Mouse (Mus musculus) midbrain, embryonic 13.5 days (tissue): ENCODE measurements at regions not wholly inside any gene's neighbourhood (a gene's known extent, or its start where the extent isn't known, plus 50 kb on each side); places are given as distances from the start of the nearest gene placed in this dataset.

Source experiments
- ATAC-seq: fragments of 200-750 bp; cut with Nextera tagmentation; 2 replicates; pipeline ENCODE4 v1.8.0; 2017; ENCODE audit warnings: mild to moderate bottlenecking, moderate TSS enrichment, moderate library complexity
- H3K27ac ChIP-seq: fragments of 300-500 bp; sonication (generic); 2 replicates; pipeline ENCODE4 v1.5.1; 2015; ENCODE audit warnings: inconsistent platforms, mild to moderate bottlenecking, moderate library complexity
- H3K27me3 ChIP-seq: fragments of 300-500 bp; sonication (generic); 2 replicates; pipeline ENCODE4 v1.6.1; 2015; ENCODE audit warnings: mild to moderate bottlenecking, inconsistent platforms
- H3K36me3 ChIP-seq: fragments of 300-500 bp; sonication (generic); 2 replicates; pipeline ENCODE4 v1.6.1; 2015; ENCODE audit warnings: mild to moderate bottlenecking, inconsistent platforms
- H3K4me1 ChIP-seq: fragments of 300-500 bp; sonication (generic); replicated peaks from 2 replicates; pipeline ENCODE4 v1.6.1; 2015; ENCODE audit warnings: inconsistent platforms
- H3K4me2 ChIP-seq: fragments of 300-500 bp; sonication (generic); replicated peaks from 2 replicates; pipeline ENCODE4 v1.6.1; 2015; ENCODE audit warnings: moderate library complexity, mild to moderate bottlenecking, inconsistent platforms
- H3K4me3 ChIP-seq: fragments of 300-500 bp; sonication (generic); replicated peaks from 2 replicates; pipeline ENCODE4 v1.5.1; 2015; ENCODE audit warnings: mild to moderate bottlenecking, inconsistent platforms
- H3K9ac ChIP-seq: fragments of 300-500 bp; sonication (generic); replicated peaks from 2 replicates; pipeline ENCODE4 v1.6.1; 2015; ENCODE audit warnings: mild to moderate bottlenecking, inconsistent platforms
- H3K9me3 ChIP-seq: fragments of 300-500 bp; sonication (generic); 2 replicates; pipeline ENCODE4 v1.6.1; 2016; ENCODE audit warnings: mild to moderate bottlenecking, inconsistent platforms
- WGBS: fragments of 180-500 bp; shearing (Covaris S2); methylation state at CpG from one replicate; pipeline ENCODE4 v1.1.7; 2015; 5-methylcytosine and 5-hydroxymethylcytosine counted together

DNA sequence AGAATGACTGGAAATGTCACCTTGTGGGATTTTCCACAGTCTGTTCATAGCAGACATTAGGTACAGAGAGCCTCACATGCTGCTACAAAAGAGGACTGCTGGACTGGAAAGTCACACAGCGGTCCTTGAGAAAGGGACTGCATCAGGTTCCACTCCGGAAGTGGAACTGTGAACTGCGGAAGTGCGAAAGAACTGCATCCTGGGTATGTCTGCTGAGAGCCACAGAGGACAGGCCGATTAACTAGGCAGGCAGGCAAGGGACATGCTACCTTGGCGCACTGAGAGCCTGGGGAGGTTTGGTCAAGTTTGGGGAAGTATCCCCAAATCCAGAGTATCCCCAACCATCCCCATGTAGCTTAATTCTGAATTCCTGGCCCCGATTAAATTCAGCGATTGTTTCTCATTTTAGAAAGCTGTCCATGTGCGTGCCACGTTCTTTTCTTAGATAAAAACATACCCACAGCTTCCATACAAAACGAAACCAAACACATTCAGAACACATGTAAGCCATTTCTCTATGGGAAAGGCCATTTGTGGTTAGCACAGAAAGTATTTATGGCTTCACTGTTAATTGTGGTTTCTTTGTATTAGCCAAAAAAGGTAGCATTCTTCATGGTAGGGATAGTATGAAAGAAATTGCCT lies 552.2 kb downstream of the Plcl1 start:
- no peak for ATAC-seq
- Histone ChIP-seq H3K27ac (no peak overlapping the region), H3K4me2 (no peak overlapping the region), H3K4me3 (no peak overlapping the region), H3K36me3 (no peaks in the 10 kb centered on the region), H3K9ac (no peak overlapping the region), H3K9me3 (no peaks in the 10 kb centered on the region), H3K27me3 (no peaks in the 10 kb centered on the region), H3K4me1 (no peaks in the 10 kb centered on the region)
- WGBS: 86% methylated on average over 11 of the region's 11 CpGs

DNA sequence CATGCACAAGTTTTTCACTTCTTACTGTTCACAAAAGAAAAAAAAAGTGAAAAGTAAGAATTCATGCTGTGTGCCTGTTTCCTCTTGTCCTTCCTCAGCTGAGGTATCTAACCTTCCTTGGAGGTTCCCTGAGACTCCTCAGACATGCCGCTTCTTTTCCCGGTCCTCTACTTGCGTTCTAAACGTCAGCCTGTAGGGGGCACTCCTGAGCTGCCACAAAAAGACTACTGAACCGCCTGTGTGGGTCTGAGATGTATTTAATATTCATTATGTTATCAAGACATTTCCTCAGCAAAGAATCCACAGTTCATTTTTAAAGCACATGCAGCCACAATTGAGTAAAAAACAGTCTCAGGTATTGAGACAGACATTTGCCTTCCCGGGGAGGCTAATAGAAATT lies 554.6 kb downstream of the Plcl1 start:
- Histone ChIP-seq H3K27ac (no peak overlapping the region), H3K4me3 (no peak overlapping the region), H3K4me2 (no peak overlapping the region), H3K4me1 (no peaks in the 10 kb centered on the region), H3K9me3 (no peaks in the 10 kb centered on the region), H3K27me3 (no peaks in the 10 kb centered on the region), H3K9ac (no peak overlapping the region), H3K36me3 (no peaks in the 10 kb centered on the region)
- WGBS: 17% methylated on average over 6 of the region's 6 CpGs
- peak; percentile 73; the same call in 1 of the 2 replicates for ATAC-seq

DNA sequence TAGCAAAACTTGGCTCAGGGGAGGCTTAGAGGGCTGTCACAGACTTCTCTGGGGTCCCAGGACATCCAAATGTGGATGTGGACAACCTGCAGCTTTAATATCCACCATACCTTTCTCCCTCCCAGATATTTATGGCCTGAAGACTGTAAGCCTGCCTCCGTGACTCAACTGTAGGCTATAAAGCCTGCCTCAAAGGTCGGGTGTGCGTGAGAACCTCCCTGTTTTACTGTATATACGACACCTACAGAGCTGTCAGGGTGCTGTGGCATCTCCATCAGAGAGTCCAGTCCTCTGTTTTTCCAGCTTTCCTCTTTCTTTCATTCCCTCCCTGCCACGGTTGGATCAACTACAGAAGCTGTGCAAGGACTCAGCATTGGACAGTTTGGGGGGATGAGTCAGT lies 558.1 kb downstream of the Plcl1 start:
- Histone ChIP-seq H3K4me1 (no peaks in the 10 kb centered on the region), H3K36me3 (no peaks in the 10 kb centered on the region), H3K27me3 (no peaks in the 10 kb centered on the region), H3K9ac (no peak overlapping the region), H3K4me2 (no peak overlapping the region), H3K9me3 (no peaks in the 10 kb centered on the region), H3K27ac (no peak overlapping the region), H3K4me3 (no peak overlapping the region)
- 85% methylated on average over 5 of the region's 5 CpGs for WGBS
- no peak for ATAC-seq

DNA sequence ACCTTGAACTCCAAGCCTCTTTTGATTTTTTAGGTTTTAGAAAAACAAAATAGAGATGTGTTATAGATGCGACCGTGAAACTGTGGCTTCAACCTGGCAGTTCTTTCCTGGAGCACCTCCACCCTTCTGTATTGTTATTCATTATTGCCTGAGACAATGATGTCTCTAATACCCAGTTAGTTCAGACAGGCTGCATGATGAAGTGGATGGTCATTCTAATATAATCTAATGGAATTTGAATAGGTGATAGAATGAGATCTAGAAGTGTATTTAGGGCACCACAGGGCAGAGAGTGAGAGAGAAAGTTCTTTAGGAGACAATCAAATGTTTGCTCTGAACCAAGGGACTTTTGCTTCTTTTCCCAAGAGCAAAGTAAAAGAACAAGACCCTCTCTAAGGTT lies 560.6 kb downstream of the Plcl1 start:
- WGBS: 82% methylated on average over 2 of the region's 2 CpGs
- Histone ChIP-seq H3K4me3 (no peak overlapping the region), H3K9me3 (no peaks in the 10 kb centered on the region), H3K4me1 (no peaks in the 10 kb centered on the region), H3K27ac (no peak overlapping the region), H3K9ac (no peak overlapping the region), H3K36me3 (no peaks in the 10 kb centered on the region), H3K4me2 (no peak overlapping the region), H3K27me3 (no peaks in the 10 kb centered on the region)
- no peak for ATAC-seq

DNA sequence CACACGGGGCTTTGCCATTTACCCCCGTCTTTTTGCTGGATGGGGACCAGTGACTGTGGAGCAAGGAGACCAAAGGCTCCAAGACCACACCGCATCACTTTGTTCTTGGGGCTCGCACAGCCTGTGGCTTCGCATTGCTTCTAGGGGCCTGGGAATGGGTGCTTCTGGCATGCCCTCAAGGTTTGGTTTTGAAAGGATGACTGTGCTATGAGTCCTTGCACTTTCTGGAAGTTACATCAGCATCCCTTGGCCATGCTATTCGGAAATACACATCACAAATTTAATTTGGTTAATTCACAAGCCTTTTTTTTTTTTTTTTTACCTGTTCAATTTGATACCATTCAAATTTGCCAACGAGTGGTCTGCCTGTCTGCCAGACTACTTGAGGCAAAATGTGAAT lies 562.1 kb downstream of the Plcl1 start:
- Histone ChIP-seq H3K4me3 (no peak overlapping the region), H3K27ac (no peak overlapping the region), H3K9me3 (no peaks in the 10 kb centered on the region), H3K36me3 (no peaks in the 10 kb centered on the region), H3K27me3 (no peaks in the 10 kb centered on the region), H3K4me1 (no peaks in the 10 kb centered on the region), H3K9ac (no peak overlapping the region), H3K4me2 (no peak overlapping the region)
- ATAC-seq: no peak
- WGBS: 93% methylated on average over 7 of the region's 7 CpGs

DNA sequence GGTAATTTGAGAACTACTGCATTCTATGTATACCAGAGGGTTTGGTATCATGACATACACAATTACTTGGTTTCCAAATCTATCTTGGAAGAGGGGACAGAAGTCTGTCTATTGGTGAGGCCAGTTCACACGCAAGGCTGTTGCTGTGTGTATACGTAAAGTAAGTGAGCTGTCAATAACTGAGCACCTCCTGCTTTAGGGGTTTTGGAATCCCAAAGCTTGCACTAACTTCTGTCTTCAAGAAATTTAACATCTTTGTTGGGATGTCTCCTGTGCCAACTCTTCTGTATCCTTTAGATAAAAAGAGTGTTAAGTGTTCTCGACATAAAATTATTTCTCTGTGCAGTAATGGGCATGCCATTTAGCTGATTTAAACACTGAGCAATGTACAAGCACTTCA lies 572.1 kb downstream of the Plcl1 start:
- Histone ChIP-seq H3K9me3 (no peaks in the 10 kb centered on the region), H3K4me3 (no peak overlapping the region), H3K27ac (no peak overlapping the region), H3K4me1 (no peaks in the 10 kb centered on the region), H3K27me3 (no peaks in the 10 kb centered on the region), H3K9ac (no peak overlapping the region), H3K36me3 (no peaks in the 10 kb centered on the region), H3K4me2 (no peak overlapping the region)
- WGBS: 91% methylated on average over 3 of the region's 3 CpGs
- ATAC-seq: no peak

DNA sequence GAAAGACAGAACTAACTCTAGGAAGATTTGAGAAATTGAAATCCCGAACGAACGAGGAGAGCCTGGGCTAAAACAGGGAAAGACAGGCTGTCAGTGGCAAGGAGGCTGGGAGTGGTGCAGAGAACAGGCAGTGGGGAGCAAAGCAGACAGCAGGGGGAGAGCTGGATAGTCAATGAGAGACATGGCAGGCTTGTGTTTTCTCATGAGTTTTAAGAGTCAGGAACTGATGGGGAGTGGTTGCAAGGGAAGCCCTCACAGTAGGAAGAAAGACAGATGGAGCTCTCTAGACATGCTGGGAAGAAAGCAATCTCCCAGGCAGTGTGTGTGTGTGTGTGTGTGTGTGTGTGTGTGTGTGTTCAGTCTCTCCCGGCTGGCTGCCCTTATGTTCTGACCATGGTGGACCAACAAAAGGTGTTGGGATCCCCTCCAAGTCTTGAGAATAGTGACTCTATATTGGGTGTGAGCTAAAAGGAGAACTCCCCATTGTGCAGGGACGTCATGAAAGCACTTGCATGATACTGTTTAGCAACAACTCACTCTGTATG lies 577.9 kb downstream of the Plcl1 start:
- no peak overlapping the region for H3K27ac ChIP-seq
- WGBS: 79% methylated on average over 5 of the region's 5 CpGs
- no peak for ATAC-seq
- no peaks in the 10 kb centered on the region for H3K27me3 ChIP-seq
- H3K4me2 ChIP-seq: no peak overlapping the region
- no peak overlapping the region for H3K4me3 ChIP-seq
- H3K36me3 ChIP-seq: no peaks in the 10 kb centered on the region
- H3K9me3 ChIP-seq: no peaks in the 10 kb centered on the region
- H3K4me1 ChIP-seq: no peaks in the 10 kb centered on the region
- no peak overlapping the region for H3K9ac ChIP-seq

DNA sequence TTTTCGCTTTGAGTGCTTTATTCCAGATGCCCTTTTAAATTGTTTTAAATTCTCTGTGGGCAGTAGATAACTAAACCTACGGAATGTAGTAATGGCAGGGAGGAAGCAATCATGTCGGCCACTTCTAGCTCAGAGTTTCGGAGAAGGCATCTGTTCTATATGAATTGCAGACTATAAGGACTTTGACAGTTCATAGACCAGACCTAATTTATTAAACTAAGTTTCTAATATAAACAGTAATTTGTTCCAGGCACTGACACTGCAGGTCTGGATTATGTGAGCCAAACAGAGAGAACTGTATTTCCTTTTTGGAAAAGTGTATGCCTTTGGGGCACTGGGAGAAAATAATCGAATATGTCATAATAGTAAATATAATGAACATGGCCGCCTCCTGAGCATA lies 591.4 kb downstream of the Plcl1 start:
- no peak for ATAC-seq
- H3K4me2 ChIP-seq: no peak overlapping the region
- H3K4me3 ChIP-seq: no peak overlapping the region
- WGBS: 93% methylated on average over 6 of the region's 6 CpGs
- no peaks in the 10 kb centered on the region for H3K27me3 ChIP-seq
- no peaks in the 10 kb centered on the region for H3K4me1 ChIP-seq
- no peak overlapping the region for H3K27ac ChIP-seq
- no peaks in the 10 kb centered on the region for H3K9me3 ChIP-seq
- H3K36me3 ChIP-seq: no peaks in the 10 kb centered on the region
- H3K9ac ChIP-seq: no peak overlapping the region
